Mouse (Mus musculus) ES-E14 (cell line): ENCODE data around the gene Acvr1b.

Experiments
- HCFC1 ChIP-seq: IDR thresholded peaks from 2 replicates; pipeline ENCODE4 v1.6.1; 2012; ENCODE audit warnings: low read length, inconsistent platforms, borderline replicate concordance; ENCODE audit not compliant: insufficient read depth
- MAFK ChIP-seq: IDR thresholded peaks from 2 replicates; pipeline ENCODE4 v1.6.1; 2014; ENCODE audit warnings: mild to moderate bottlenecking, low read depth, low read length, inconsistent platforms; ENCODE audit not compliant: insufficient read depth
- ZC3H11A ChIP-seq: IDR thresholded peaks from 2 replicates; pipeline ENCODE4 v1.6.1; 2012; ENCODE audit warnings: low read depth, mild to moderate bottlenecking, inconsistent platforms, low read length, borderline replicate concordance
- ZNF384 ChIP-seq: IDR thresholded peaks from 2 replicates; pipeline ENCODE4 v1.6.1; 2012; ENCODE audit warnings: low read depth, low read length, inconsistent platforms

DNA sequence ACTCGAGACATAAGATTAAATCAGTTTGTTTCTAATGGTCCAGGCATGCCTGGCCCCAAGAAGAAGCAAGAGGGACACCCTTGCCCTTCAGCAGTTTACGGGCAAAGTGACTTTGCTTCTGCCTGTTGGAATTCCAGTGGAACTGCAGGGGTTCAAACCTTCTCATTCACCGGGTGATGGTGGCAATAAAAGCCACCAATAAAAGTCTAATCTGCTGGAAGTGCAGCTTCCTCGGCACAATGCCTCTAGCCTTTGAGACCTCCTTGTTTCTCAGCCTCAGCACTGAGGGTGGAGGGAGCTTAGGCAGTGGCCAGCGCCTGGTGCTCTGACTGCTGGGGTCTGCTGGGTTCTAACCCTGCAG is 7.2 kb downstream of the Acvr1b start:
- TF ChIP-seq HCFC1 (no peak), ZNF384 (no peak), MAFK (no peak), ZC3H11A (no peak)
